Mouse (Mus musculus): ENCODE results near the gene Mlec.
"Not testable (repeated sequence)": the region's sequence is repeated elsewhere in the genome, so short reads cannot be mapped to it uniquely, and the experiment has no call there.

Mlec gene

DNA sequence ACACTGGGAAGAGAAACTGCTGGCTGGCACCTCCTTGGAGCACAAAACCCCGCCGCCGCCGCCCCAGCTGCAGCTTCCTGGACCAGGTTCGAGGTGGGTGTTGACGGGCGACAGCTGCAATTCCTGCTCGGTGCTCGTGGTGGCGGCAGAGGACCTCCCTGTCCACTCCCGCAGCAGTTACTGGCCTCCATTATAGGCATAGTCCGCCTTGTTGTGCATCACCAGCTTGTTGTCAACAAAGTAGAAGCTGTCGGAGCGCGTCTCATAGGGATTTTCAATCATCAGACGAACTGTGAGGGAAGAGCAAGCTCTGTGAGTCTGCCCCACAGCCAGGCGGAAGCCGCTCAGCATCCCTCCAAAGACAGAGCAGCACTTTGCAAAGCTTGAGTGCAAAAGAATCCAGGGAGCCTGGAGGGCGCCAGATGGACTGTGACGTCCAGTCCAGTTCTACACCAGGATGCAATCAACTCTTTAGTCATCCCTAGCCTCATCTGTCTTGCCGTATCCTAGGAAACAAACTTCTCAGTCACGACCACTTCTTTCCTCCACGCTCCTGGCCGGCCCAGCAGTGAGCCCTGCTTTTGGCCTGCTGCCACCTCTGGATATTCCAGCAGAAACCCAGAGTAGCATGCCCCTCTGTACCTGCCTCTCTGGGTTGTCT is 32.6 kb downstream of the Mlec start:
- DNase-seq = peak; percentile 73 to 85

DNA sequence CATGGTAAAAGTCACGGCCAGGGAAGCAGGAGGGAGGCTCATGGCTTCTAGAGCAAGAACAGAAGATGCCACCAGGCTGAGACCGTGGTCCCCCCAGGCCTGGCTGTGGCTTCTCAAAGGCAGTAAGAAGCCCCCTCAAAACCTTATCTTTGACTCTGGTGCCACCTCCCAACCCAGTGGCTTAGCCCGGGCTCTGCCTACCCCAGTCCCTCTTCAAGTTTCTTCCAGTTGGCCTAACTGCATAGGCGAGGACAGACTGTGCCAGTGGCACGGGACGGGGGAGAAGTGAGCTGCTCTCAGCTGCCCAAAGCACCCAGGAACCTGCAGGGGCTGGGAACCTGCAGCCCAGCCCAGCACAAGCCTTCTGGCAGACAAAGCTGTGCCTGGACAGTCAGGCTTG is 33.3 kb downstream of the Mlec start:
- no peak for DNase-seq

GRCm38 (mm10) chr5:115120978-115121377 is 37.0 kb downstream of the Mlec start:
- no peak for DNase-seq

DNA sequence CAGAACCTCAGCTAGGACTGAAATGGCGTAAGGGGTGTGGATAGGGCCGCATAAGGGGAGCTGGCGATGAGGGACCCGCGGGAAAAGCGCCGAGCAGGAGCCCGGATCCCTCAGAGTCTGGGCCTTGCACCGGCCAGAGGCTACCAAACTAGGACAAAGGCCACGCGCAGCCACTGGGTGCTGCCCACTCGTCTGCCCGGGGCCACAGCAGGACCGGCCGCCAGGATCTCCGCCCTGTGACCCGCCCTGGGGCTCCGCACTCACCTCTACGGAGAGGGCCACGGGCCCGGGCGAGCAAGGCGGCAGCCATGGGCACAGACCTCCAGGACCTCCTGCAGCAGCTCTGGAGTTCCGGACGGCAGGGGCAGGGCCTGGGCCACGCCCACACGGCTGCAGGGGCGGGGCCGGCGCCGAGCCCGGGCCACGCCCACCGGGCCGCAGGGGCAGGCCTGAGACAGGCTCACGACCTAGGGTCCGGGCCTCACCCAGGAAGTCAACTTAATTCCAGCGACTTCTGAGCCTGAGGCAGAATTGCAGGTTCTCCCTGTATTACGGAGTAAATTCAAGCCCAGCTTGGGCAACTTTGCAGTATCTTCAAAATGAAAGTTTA is 38.9 kb downstream of the Mlec start, which contains the start of gene Acads:
Gene Acads, minus strand, starts transcription at position 386 of the 610 bp plus-strand sequence.
- DNase-seq = peak; percentile 85 to 92

- DNase-seq = no peak
Observed at GRCm38 (mm10) chr5:115117467-115117866, 40.5 kb downstream of the Mlec start.

GRCm38 (mm10) chr5:115116426-115116825 is 41.6 kb downstream of the Mlec start:
- DNase-seq = no peak

DNA sequence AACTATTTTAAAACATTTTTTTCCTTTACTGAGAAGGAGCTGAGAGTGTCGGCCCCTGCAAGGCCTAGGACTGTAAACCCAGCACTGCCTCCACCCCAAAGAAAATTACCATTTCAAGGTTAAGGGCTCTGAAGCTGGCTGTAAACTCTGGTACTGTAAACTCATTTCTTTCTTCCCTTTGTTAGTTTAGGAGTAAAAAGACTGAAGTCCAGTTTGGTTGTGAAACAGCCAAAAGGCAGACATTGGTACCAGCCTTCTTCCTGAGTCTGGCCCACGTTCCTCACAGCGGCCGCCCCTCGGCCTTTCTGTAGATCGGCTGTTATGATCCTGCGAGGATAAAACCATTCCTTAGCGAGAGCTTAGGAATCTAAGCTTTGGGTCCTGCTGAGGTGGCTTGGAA is 43.5 kb downstream of the Mlec start:
- DNase-seq = no peak

GRCm38 (mm10) chr5:115113244-115113643 is 44.7 kb downstream of the Mlec start:
- DNase-seq = no peak

DNA sequence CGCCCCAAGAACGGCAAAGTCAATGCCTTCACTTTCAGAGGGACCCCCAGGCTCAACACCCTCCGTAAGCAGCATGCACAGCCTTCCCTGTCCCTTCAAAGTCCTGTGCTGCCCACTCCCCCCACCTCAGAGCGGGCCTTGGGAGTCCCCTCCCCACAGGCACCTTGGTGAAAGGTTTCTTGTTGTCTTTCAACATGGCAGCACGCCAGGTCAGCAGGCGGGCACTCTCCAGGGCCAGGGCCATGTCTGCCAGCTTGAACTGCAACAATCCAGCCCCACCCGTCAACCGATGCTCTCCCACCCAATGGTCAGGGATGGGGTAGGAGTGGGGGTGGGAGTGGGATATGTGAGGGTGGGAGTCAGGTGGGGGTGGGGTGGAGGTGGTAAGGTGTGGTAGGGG is 46.8 kb downstream of the Mlec start:
- DNase-seq = no peak

DNA sequence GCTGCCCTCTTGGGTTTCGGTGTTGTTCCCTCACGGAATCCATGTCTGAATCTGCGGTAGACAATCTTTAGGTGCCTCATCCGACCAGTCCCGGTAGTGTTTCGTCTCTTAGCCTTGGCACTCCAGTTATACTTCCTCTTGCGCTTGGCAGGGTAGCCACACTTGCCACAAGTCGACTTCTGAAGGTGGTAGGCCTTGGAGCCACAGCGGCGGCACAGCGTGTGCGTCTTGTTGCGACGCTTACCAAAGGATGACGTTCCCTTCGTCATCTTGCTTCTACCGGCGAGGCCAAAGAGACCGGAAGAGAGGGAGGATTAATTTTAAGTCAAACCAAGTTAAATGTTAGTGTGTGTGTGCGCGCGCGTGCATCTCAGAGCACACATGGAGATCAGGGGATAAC is 54.7 kb downstream of the Mlec start:
- DNase-seq = not testable (repeated sequence)

GRCm38 (mm10) chr5:115102231-115102630 is 55.7 kb downstream of the Mlec start:
- DNase-seq = no peak

GRCm38 (mm10) chr5:115100473-115100872 is 57.5 kb downstream of the Mlec start:
- no peak for DNase-seq

DNA sequence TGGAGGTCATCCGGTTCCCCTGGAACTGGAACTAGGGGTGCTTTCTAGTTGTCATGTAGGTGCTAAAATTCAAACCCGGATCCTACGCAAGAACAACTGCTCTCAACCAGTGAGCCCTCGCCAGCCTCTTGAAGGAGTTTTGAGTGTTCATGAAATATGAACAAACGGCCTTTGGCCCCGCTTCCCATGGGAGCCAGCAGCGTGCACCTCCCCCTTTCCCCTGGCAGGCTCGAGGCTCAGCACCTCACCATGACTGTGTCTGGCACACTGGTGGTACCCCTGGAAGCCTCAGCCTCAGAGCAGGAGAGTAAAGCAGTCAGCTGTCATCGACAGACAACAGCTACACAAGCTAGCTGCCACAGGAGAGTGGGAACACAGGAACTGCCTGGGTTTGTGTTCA is 58.0 kb downstream of the Mlec start:
- DNase-seq = no peak

DNA sequence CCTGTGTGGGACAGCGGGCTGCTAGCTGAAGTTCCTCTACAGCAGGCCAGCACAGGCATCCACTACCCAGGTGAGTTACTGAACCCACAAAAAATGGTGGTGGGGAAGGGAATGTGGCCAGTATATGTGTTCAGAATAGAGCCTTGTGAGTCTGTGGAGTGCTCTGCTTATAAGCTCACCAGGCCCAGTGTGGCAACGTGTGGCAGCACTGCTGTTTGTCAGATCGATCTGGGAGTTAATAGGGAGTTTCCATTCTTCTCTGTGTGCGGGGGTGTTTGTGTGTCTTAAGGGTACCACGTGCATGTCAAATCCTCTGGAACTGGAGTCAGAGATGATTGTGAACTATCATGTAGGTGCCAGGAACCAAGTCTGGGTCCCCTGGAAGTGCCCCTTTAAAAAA is 58.4 kb downstream of the Mlec start:
- DNase-seq = no peak

- no peak for DNase-seq
Observed at GRCm38 (mm10) chr5:115098195-115098594, 59.8 kb downstream of the Mlec start, which contains the start of gene Gm10401. Gene Gm10401, minus strand, starts transcription at chr5:115098295.
